Mouse (Mus musculus) adipocyte (in vitro differentiated cells): Measurements from ENCODE around the gene Morn3.
"Not testable (repeated sequence)": the region's sequence is repeated elsewhere in the genome, so short reads cannot be mapped to it uniquely, and the experiment has no call there.

Source experiments
- DNase-seq: peaks from one replicate; pipeline ENCODE4 v3.0.0-alpha.2; 2016; ENCODE audit warnings: low spot score

The Morn3 gene

DNA sequence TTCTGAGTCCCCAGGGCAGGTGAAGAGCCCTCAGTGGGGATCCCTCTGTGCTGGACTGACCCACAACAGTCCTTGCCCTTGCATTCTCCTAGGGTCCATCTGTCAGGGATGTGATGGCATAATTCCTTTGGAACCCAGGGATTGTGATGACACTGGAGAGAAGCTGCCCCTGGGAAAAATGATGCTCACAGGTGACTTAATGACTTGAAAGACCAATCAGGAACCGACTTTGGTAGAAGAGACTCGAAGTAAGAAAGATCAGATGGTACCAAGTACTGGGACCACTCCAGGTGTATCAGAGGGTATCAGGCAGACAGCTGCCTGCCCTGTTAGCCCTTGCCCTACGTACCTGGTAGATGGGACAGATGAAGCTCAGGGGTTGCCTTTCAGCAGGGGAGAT lies at the start of gene Morn3:
TSS of gene Morn3 (minus strand) at position 101 of the 400 bp plus-strand sequence.
- DNase-seq: no peak

DNA sequence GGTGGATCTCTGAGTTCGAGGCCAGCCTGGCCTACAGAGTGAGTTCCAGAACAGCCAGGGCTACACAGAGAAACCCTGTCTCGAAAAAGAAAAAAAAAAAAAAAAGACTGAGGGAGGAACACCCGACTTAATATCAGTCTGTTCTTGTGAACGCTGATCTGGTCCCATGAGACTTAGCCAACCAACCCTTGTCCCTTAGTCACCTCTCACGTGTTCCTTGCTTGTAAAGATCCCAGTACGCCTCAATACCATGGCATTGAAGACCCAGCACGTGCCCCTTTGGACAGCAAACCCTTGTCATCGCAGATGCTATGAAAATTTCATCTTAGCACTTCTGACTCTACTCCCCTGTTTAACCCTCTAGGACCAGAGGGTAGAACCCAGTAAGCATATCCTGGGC lies 49.5 kb upstream of the Morn3 start:
- DNase-seq: no peak

DNA sequence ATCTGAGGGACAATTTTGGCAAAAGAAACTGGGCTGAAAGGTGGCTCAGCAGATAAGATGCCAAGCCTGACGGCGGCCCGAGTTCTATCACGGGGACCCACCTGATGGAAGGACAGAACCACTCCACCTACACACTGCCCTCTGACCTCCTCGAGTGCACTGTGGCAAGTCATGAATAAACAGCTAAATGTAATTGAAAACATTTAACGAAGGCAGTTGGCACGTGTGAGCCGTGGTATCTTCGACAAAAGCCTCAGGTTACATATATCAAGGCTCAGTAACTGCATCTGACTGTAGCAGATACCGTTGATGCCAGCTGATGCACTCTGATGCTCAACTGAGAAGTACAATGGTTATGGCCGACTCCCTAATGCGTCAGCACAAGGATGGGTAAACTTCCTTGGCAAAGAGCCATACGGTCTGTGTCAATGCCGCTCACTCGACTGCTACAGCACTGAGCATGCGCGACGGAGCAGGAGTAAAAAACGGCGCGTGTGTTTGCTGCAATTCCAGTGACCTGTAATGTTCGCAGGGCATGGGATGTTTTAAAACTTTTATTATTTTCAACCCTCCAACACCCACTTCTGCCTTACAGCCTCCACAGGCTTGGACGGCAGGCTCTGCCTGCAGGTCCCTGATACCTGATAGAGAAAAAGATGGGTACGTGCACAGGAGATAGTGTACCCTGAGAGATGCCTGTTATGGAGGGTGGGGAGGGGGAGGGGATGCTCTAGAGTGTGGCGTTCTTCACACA lies 47.6 kb upstream of the Morn3 start:
- DNase-seq: no peak

DNA sequence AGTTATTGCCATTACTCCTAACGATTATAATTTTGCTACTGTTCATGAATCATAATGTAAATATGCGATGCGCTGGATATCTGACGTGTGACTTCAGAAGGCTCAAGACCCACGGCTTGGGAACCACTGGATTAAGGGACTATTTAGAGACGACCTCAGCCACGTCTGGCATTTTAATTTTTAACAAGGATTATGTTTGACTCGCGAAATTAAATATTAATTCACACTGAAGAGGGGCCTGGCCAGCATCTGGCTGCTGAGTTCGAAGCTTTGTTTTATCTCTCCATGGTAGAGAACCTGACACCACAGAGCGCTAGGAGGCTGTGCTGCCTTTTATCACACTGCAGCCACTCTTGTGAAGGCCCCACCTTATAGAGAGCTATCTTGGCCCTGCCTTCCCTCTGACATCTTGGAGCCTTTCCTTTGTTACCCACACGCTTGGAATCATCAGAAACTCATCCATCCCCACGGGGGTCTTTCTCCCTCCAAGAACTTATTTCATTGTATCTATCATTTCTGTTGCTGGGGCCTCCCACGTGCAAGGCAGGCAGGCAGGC lies 46.3 kb upstream of the Morn3 start:
- no peak for DNase-seq

DNA sequence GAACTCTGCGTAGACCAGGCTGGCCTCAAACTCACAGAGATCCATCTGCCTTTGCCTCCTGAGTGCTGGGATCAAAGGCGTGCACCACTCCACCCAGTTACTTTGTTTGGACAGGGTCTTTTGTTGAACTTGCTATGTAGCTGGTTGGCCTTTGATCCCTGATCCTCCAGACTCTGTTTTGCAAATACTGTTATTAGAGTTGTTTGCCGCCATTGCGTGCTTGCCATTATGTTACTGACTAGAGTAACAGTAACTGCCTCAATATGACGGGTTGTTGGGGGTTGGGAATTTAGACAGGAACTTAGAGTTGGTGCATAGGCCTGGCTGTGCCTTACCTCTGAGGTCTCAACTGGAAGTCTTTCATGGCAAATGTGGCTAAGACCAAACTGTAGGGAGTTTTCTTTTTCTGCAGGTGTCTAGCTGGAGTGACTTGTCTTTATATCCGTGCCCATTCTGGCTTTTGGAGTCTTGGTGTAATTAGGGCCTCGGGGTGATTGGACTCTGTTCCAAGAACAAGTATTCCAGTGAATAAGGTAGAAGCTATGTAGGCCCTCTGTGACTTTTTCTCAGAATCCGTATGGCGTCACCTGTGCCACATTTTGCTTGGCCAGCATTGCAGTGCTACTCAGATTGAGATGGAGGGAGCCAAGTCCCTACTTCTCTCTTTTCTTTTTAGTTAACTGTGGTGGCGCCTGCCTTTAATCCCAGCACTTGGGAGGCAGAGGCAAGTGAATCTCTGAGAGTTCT lies 43.9 kb upstream of the Morn3 start:
- no peak for DNase-seq

DNA sequence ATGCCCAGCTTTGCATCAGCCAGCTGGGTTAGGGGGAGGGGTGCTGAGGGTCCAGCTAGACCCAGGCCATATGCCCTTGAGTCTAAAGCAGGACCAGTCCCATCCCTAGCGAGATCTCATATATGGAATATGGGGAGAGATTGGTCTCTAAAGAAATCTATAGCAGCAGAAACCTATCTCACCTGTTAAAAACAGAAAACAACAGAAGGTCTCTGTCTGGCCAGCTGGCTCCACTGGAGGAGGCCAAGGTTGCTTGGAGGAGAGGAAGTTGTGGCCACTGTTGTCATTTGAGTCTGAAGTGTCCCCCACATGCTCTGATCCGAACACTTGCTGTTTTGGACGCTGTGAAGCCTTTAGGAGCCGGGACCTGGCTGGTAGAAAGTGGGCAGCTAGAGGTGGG lies 42.0 kb upstream of the Morn3 start:
- DNase-seq: no peak

DNA sequence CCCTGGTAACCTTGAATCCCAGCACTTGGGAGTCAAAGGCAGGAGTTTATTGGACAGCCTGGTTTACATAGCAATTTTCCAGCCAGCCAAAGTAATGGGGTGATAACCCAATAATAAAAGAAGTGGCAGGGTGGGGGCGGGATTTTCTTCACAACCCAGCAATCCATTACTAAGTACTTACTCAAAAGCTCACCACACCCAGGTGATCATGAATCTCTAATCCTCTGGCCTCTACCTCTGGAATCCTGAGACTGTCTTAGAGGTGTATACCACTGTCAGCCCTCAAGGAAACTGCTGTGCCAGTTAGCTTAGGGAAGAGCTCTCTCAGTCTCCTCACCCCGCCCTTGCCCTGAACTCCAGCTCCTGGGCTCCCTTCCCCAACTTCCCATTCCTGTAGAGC lies 39.7 kb upstream of the Morn3 start:
- no peak for DNase-seq

DNA sequence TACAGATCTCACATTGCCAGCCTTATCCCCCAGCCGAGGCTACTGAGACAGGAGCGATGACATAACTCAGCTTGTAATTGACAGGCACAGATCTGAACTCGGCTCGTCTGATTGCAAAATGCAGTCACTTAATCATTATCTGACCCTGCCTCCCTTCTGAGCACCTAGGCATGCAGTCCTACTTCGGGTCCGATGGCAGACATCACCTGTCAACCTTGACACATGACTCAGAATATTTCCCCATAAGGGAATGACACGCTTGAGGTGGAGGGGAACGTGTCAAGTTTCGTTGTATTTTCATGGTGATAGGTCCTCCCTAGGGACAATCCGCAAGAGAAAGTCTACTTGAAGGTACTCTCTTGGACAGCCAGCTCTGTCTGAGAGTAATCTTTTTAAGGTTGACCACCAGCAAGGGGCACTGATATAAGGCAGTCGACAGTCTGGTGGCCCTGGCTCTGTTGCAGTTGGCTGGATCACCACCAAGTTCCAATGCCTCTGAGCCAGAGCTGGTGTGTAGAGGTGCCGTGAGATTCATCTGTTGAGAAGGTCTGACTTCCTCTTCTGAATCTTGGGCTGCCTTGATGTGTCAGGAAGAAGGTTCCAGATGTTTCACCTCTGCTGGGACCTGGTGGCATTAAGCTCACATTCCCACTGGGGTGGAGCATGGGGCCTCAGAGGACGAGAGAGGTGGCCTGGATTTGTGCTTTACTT lies 36.7 kb upstream of the Morn3 start:
- DNase-seq: no peak

DNA sequence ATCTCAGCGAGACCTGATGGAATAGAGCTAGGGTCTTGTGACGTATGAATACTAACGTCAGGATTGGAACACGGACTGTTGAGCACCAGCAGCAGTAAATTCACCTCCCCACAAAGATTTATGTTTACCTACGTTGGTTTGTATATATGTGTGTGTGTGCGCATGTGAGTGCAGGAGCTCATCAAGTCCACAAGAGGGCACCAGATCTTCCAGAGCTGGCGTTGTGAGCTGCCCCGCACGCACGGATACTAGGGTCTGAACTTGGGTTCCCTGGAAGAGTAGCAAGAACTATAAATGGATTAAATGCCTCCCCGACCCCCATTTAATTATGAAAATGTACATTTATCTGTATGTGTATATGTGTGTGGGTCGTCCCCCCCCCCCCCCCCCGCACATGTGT lies 33.7 kb upstream of the Morn3 start:
- no peak for DNase-seq

DNA sequence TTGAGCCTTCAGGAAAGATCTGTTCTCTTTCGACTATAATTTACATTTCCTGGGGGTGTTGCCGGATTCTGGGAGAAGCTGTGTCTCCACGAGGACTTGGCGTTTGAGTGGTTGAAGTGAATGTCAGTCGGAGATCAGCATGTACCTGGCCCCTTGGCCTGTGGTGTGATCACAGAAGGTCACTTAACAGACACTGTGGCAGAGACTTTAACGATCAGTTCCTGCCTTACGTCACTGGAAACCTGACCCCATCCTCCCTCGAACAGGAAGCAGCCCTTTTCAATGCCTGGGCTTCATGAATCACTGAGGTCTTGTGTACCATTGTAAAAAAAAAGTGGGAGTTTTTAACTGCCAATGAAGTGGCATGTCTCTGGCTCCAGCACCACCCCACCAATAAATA lies 33.2 kb upstream of the Morn3 start:
- no peak for DNase-seq

DNA sequence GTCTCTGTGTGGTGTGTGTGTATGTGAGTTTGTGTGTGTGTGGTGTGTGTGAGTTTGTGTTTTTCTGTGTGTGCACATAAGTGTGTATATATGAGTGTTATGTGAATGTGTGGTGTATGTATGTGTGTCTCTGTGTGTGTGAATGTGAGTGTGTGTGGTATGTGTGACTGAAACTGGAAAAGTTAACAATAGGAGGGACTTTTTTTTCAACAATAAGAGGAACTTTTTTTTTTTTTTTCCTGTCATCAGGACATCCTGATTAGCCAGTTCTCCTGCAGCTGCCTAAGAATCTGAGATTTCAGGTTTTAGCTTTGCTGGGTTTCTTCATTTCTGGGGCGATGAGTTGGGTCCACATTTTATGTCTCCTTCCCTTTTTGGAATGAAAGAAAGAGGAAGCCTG lies 32.8 kb upstream of the Morn3 start:
- DNase-seq: no peak

DNA sequence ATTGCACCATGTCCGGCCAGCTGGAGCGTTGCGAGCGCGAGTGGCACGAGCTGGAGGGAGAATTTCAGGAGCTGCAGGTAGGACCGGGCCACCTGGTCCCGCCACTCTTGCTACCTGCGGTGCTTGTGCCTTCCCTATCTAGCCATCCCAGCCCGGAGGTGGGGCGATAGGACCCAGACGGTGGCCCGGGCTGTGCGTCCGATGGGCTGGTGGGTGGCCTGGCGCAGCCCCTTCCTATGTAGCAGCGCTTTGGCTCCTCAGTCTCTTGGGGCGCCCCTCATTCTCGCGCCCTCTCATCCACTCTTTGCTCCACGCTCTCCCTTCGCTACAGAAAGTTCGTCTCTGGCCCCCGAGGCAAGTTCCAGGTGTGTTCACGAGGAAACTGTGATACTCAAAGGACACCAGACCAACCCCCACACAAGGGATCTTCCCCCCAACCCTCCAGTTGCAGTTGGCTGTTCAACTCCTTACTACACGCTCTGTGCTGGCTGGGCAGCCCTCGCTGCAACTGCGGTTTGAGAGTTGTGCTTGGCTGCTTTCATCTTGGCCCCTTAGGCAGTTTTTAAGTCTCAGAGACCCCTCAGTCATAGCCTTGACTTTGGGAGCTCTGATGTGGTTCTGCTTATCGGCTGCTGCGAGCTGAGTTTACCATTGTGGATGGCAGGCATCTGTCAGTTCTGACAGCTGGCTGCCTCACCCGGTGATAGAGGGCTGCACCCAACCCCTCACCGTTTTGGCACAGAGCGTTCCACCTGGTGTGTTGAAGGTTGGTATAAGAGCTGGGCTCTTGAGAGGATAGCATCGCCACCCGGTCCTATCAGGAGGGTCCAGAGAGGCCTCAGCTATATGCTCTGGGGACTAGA lies 29.8 kb upstream of the Morn3 start:
- DNase-seq: no peak

DNA sequence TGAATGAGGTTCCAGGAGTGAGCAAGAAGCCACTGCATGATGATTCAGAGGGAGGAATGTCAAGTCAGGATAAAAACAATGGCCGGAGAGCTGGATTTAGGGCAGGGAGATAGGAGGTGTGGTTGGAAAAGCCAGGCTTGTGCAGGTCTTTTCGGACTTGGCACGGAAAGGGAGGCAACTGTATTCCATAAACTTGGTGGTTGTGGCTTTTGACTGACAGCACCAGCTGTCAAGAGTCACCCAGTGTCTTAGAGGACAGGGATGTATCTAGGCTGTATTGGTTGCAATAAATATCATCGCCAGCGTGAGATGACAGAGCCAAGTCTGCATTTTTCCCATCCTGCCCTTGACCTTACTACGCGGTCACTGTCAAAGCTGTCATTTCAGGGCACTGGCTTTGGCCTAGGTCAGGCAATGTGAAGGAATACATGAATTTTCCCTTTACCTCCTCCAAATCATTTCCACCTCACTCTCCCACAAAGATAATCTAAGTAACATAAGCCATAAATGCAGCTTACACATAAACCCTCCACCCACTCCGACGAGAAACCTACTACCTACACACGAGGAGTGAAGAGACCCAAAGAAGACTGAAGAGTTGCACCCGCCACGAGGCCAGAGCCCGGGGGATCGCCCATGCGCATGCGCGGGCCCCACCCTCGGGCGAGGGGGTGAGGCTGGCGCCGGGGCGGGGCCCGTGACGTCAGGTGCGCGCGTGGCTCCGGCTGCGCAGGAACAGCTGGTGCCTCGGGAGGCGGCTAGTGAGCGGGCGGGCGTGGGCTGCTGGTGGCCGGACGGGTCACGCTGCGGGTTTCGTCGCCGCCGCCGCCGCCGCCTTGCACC lies 29.0 kb upstream of the Morn3 start:
- peak; percentile 95 for DNase-seq

DNA sequence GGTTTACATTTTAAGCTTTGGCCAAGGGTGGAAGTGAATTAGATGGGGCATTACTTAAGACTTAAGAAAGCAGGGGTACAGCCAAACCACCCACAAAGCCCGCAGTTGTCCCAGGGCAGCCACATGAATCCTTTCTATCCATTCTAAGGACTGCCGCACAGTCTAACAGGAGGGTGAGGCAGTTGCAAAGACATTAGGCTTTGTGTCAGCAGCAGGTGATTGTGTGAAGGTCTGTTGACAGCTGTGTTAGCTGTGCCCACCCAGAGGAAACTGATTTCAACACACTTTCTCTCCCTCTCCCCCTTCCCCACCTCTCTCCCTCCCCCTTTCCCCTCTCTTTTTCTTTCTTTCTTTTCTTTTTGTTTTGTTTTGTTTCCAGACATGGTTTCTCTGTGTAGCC lies 21.9 kb upstream of the Morn3 start:
- DNase-seq: no peak

DNA sequence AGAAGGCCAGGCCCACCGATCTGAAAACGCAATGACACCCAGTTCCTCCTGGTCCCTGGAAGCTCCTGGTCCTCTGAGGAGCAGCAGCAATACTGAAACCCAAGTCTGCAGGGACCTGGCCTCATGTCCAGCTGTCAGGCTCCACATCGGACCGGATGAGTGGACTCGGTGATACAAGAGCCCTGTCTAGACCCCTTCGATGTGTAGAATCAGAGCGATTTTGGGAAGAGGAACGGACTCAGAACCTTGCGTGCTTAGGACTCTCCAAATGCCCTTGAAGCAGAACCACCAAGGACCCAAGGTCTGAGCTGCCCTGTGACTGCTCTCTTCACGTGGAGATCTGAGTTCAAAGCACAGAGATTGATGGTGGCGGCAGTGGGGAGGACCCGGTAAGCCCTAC lies 21.3 kb upstream of the Morn3 start, which contains the start of gene Tmem120b:
TSS of gene Tmem120b (plus strand) at position 301 of the 400 bp plus-strand sequence.
- DNase-seq: no peak

DNA sequence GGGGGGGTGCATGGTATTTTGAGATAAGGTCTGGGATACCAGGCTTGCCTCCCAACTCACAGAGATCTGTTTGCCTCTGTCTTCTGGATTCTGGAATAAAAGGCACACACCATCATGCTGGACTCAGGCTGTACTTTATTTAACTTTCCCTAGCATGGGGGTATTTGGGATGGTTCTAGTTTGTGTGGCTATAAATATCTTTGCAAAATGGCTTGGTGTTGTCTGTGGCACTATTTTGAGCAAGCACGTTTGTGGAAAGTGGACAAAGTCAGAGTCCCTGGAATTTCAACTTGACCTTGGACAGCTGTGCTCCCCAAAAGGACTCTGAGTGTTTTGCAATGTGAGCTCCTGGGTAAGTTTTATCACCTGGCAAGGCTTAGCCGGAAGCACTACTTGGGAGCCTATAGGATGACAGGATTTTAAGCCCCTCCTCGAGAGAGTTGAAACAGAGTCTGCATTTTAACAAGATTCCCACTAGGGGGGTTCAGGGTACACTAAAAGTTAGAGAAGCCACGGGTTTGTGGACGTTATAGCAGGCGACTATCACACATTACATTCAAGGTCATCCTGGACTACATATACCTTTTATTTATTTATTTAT lies 20.7 kb upstream of the Morn3 start:
- peak; percentile 69 for DNase-seq

DNA sequence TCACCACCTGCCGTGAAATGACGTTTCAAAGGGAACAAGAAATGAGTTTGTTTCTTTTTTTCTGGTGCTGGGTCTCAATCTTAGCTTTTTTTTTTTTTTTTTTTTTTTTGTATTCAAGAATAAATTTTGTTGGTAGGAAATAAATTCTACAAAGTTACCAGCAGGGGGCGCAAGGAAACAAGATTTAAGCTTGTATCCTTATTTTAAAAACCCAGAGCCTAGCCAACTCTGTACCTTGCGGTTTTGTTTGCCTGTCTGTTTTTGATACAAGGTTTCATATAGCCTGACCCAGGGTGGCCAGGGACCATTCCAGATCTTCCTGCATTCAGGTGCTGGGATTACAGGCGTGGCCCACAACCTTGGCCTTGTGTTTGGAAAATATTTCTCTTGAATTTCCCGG lies 17.4 kb upstream of the Morn3 start:
- peak; percentile 95 for DNase-seq

DNA sequence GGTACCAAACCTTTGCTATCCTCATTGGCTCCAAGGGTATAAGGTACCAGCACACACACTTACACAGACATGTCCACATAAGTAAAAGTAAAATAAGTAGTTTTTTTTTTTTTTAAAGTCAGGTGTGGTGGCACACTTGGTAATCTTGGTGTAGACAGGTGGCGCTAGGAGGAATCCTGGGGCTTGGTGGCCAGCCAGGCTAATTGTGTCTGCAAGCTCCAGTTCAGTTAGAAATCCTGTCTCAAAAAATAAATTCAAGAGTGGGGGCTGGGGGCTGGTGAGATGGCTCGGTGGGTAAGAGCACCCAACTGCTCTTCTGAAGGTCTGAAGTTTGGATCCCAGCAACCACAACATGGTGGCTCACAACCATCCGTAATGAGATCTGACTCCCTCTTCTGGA lies 16.3 kb upstream of the Morn3 start:
- no peak for DNase-seq

DNA sequence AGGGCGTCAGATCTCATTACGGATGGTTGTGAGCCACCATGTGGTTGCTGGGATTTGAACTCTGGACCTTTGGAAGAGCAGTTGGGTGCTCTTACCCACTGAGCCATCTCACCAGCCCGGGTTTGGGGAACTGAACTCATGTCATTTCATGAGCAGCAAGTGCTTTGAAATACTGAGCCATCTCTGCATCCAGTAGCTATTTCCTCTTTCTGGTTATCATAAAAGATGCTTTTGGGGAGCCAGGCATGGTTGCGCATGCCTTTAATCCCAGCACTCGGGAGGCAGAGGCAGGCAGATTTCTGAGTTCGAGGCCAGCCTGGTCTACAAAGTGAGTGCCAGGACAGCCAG lies 14.6 kb upstream of the Morn3 start:
- not testable (repeated sequence) for DNase-seq

DNA sequence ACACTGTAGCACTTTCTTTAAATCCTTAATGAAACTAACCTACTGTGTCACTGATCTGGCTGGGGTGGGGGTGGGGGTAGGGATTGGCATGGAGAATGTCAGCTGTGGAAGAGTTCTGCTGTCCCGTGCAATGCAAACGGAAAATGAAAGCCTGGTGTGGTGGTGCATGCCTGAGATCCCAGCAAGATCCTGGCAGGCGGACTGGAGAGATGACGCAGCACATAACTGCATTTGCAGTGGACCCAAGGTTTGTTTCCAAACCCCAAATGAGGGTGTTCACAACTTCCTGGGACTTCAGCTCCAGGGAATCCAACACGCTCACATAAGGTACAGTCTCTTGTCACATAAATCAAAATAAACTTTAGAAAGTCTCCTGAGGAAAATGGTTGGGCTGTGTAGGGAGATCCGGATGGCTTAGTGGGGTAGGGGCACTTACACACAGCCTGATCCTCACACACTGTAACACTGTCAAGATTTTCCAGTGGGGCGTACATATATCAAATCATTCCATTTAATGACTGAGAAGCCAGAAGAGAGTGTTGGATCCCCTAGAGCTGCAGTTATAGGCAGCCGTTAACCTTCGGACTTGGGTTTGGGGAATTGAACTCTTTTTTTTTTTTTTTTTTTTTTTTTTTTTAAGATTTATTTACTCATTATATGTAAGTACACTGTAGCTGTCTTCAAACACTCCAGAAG lies 14.0 kb upstream of the Morn3 start:
- no peak for DNase-seq
